Mouse (Mus musculus): ENCODE data around the gene Ugt1a9.
"Not testable (repeated sequence)": the region's sequence is repeated elsewhere in the genome, so short reads cannot be mapped to it uniquely, and the experiment has no call there.

Gene Ugt1a9

DNA sequence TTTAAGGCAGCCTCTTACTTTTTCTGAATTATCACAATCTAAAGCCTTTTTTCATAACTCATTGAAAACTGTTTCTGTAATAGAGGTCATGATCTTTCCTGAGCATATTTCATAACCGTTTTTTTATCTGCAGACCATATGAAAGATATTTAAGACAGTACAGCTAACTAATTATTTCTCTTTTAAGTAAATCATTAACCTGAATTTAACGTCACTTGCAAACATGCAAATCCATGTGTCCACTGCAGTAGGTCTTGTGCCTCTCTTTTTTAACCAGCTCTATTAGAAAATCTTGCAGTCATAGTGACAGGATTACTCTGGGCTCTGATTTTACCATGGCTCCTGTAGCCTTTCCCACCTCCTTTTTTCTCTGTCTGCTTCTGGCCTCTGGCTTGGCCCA is at the start of gene Ugt1a9:
Gene Ugt1a9, plus strand, starts transcription at position 306 of the 400 bp plus-strand sequence.
- no peak for DNase-seq (ENCODE audit: low spot score)

DNA sequence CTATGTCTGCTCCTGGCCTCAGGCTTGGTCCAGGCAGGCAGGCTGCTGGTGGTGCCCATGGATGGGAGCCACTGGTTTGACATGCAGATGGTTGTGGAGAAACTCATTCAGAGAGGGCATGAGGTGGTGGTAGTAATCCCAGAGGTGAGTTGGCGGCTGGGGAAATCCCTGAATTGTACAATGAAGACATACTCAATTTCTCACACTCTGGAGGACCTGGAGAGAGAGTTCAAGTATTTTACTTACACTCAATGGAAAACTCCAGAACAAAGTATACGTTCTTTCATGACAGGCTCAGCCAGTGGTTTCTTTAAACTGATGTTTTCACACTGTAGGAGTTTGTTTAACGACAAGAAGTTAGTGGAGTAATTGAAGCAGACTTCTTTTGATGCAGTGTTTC is 45.4 kb upstream of the Ugt1a9 start:
- not testable (repeated sequence) for DNase-seq (ENCODE audit: low spot score)

DNA sequence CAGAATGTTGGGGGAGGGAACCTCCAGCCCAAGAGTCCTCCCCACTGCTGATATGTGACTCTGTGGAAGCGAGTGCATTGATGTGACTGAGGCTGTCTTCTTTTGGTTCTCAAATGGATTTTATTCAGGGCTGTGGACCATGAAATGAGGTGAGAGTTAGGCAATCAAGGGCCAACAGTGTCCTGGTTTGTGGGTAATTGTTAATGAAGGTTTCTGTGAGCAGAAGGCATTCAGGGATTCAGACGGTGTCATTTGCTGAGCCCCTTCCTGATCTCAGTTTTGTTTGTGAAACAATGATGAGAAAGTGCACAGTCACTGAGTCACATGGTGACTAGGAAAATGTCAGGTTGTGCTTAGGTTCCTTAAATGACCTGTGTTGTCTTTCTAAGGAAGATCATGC is 27.6 kb upstream of the Ugt1a9 start:
- DNase-seq (ENCODE audit: low spot score): not testable (repeated sequence)

DNA sequence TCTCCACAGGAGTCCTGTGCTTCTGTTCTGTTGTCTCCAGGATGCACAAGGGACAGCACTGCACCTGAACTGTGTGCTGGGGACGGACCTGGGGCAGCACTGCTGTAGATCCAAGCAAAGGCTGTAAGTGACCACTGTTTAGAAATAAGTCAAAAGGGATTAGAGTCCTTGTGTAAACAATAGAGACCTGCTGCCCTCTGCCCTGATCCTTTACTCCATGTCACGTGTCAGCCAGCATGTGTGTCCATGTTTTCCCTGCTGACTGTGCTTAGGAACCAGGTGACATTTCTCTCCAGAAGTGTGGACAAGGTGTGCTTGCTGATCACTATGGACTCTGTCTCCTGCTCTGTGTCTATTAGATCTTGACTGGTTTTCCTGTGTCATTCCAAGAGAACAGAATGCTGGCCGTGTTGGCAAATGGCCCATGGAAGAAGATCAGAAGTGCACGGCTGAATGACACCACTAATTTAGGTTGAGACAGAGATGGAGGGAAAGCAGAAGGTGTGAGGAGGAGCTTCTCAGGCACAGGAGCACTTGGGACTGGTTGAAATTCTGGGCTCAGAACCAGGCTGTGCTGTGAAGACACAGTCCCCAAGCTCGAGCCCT is 25.7 kb upstream of the Ugt1a9 start:
- not testable (repeated sequence) for DNase-seq (ENCODE audit: low spot score)

DNA sequence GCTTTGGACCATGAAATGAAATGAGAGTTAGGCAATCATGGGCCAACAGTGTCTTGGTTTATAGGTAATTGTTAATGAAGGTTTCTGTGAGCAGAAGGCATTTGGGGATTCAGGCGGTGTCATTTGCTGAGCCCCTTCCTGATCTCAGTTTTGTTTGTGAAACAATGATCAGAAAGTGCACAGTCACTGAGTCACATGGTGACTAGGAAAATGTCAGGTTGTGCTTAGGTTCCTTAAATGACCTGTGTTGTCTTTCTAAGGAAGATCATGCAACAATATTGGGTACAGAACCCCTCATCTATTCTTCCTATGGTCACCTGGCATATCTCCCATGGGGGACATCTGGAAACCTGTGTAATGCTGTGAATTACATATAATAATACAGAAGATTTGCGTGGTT is 23.2 kb upstream of the Ugt1a9 start:
- DNase-seq (ENCODE audit: low spot score): not testable (repeated sequence)

DNA sequence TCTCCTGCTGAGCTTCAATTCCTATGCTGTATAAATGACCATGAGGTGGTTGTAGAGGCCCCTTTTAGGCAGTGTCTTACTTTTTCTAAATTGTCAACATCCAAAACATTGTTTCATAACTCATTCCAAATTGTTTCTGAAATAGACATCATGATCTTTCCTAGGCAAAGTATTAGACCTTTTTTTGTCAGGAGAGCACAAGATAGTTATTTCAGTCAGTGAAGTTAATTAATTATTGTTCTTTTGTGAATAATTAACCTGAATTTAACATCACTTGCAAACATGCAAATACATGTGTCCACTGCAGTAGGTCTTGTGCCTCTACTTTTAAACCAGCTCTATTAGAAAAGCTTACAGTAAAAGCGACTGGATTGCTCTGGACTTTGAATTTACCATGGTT is 15.5 kb upstream of the Ugt1a9 start, which contains the start of gene Ugt1a10:
Gene Ugt1a10, plus strand, starts transcription at position 301 of the 400 bp plus-strand sequence.
- no peak for DNase-seq (ENCODE audit: low spot score)

DNA sequence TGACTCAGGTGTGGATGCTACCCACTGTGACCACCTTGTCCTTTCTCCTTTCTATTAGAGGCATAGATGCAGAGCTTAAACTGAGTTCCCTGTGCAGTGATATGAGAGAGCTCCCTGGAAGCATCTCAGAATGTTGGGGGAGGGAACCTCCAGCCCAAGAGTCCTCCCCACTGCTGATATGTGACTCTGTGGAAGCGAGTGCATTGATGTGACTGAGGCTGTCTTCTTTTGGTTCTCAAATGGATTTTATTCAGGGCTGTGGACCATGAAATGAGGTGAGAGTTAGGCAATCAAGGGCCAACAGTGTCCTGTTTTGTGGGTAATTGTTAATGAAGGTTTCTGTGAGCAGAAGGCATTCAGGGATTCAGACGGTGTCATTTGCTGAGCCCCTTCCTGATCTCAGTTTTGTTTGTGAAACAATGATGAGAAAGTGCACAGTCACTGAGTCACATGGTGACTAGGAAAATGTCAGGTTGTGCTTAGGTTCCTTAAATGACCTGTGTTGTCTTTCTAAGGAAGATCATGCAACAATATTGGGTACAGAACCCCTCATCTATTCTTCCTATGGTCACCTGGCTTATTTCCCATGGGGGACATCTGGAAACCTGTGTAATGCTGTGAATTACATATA is 4.0 kb upstream of the Ugt1a9 start:
- not testable (repeated sequence) for DNase-seq (ENCODE audit: low spot score)

DNA sequence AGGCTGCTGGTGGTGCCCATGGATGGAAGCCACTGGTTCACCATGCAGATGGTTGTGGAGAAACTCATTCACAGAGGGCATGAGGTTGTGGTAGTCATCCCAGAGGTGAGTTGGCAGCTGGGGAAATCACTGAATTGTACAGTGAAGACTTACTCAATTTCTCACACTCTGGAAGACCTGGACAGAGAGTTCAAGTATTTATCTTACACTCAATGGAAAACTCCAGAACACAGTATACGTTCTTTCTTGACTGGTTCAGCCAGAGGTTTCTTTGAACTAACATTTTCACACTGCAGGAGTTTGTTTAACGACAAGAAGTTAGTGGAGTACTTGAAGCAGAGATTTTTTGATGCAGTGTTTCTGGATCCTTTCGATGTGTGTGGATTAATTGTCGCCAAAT is 302 bp downstream of the Ugt1a9 start:
- no peak for DNase-seq (ENCODE audit: low spot score)

DNA sequence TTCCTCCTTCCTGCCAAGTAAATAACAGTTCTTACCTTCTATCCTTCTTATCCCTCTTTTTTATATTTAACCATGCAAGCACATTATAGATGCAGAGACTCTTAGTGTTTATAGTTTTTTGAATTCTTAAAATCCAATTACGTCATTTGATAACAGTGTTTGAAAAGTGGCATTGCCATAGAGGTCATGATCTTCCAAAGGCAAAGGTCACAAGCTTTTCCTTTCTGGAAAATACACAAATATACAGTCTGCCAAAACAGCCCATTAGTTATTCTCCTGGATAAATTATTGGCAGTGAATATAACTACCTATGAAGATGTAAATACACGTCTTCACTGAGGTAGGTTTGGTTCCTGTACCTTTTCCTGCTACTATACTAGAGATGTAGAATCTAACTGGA is 3.9 kb downstream of the Ugt1a9 start:
- DNase-seq (ENCODE audit: low spot score): no peak

DNA sequence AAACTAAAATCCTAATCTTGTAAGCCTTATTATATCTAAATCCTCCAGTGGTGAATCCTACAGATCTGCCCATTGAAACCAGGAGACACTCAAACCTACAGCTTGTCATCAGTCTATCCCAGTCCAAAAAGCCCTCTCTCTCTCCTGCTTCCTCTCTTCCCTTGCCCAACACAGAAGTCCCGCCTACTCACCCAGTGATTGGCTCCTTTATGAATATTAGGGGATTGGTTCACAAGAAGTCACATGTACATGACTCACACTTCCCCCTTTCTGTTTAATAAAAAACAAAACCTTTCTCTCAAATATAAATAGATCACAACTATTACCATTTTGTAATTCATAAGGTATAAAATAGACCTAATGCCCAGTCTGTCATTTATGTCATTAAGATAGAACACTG is 6.5 kb downstream of the Ugt1a9 start:
- no peak for DNase-seq (ENCODE audit: low spot score)

DNA sequence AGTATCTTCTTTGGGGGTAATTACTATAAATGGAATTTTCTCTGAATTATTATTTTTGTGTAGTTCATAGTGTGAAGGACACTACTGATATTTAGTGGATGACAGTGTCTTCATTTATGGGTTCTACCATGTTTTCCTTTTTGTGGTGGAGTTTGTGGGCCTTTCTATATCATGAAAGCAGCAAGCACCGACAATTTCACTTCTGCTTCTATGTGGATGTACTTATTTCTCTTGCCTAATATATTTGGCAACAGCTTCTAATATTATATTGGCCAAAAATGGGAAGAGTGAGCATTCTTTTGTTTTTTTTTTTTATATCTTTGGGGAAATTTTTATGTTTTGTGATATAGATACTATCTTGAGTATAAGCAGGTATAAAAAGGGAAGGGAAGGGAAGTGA is 11.1 kb downstream of the Ugt1a9 start:
- DNase-seq (ENCODE audit: low spot score): no peak

DNA sequence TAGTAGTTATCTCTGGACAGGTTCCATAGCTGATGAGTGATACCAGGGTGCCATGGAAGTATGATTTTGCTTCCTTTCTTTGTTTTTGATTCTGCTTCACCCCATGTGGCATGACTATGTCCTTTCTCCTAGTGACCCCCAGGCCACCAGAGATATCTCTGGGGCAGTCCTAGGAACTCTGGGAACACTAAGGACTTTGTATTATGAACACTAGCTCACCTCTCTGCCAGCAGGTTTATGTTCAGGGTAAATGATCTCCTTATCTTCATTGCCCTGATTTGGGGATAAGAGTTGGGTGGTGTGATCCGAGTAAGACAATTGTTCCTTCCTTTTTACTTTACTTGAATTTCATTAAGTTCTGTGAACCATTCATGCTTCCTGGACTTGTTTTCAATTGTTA is 15.5 kb downstream of the Ugt1a9 start:
- DNase-seq (ENCODE audit: low spot score): no peak

DNA sequence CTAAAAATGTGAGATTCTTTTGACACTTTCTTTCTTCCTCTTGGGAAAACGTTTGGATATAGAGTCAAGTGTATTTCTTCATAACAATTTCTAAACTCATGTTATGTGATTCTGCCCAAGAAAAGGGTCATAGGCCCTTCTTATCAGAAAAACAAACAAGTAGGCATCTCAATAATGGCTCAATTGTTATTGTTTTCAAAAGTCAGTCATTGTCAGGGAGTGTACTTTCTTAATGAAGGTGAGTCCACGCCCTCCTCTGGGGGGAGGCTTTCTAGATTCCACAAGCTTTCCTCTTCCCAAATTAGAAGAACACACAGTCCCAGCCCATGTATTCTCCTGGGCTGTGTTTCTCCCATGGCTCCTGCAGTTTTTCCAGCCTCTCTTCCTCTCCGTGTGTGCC is 16.9 kb downstream of the Ugt1a9 start, which contains the start of gene Ugt1a8:
Gene Ugt1a8, plus strand, starts transcription at position 301 of the 400 bp plus-strand sequence.
- DNase-seq (ENCODE audit: low spot score): no peak

DNA sequence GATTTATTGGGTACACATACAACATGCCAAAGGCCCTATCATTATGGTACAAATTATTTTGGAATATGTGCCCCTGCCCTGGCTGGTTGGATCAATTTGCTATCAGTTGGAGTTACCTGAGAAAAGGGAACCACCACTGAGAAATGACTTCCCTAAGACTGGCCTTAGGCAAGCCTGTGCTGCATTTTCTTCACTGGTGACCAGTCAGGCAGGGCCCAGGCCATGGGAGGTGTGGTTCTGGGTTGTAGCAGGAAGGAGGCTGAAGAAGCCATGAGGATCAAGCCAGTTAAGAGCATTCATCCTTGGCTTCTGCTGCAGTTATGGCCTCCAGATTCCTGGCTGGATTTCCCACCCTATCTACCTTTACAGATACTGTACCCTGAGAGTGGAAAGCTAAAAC is 21.7 kb downstream of the Ugt1a9 start:
- no peak for DNase-seq (ENCODE audit: low spot score)

DNA sequence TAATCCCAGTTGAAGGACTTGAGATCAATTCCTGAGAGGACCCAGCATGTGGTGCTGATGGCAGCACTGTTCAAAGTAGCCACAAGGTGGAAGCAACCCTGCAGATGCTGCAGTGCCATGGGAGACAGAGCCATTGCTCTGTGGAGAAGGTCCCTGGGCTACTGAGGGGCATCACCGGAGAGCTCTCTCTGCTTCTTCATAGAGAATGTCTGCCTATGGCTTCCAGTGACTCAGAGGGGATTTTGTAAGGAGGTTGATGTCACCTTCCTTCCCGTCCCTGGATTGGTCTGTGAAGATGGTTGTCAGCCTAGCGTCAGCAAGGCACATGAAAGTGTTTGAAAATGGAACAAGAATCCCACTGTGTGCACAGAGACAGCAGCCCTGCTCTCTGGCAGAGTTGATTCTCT is 23.7 kb downstream of the Ugt1a9 start:
- peak; percentile 6 for DNase-seq (ENCODE audit: low spot score)

DNA sequence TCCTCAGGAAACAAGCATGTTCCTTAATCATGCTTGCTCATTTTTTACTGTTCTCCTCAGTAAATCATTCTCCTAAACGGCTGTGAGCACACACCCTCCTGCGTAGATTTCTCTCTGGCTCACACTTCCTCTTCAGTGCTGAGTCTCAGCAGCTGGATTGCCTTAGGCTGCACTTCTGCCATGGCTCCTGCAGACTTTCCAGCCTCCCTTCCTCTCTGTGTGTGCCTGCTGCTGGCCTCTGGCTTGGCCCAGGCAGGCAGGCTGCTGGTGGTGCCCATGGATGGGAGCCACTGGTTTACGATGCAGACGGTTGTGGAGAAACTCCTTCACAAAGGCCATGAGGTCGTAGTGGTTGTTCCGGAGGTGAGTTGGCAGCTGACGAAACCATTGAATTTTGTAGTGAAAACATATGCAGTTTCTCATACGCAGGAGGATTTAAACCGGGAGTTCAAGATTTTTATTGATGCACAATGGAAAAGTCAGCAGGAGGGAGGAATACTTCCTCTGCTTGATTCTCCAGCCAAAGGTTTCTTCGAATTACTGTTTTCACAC is 24.4 kb downstream of the Ugt1a9 start, which contains the start of gene Ugt1a7c:
Gene Ugt1a7c, plus strand, starts transcription at position 122 of the 552 bp plus-strand sequence.
- peak; percentile 16 for DNase-seq (ENCODE audit: low spot score)

DNA sequence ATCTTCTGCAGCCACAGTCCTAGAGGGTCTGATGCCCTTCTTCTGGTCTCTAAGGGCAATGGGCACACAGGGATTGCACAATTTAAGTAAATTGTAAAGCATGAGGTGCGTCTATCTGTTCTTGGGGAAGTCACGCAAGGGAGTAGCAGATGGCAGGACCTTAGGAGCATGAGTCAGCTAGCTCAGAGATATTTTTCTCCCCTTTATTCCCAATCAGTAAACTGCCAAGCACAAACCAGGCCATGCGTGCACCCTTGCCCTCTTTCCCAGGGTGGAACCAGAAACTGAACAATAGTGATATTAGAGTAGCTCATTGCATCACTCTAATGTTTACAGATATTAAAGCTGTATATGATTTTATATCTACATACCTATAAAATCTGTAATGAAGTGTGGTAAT is 27.9 kb downstream of the Ugt1a9 start:
- DNase-seq (ENCODE audit: low spot score): not testable (repeated sequence)

DNA sequence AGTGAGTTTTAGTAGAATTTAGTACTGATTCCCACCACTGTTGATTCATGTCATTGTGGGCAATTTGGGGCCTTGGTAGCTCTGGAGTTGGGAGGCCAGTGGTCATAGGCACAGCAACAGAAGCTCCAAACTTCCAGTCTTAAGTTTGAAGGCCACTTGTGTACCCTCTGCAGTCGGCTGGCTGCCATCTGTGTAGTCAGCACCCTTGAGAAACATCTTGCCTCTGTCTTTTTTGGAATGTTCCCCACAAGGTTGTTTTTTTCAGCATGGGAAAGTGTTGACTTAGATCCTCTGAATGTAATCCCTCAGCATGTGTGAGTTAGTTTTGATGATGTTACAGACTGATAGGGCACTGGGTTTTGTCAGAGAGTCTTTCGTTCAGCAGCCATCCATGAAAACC is 29.1 kb downstream of the Ugt1a9 start:
- not testable (repeated sequence) for DNase-seq (ENCODE audit: low spot score)

DNA sequence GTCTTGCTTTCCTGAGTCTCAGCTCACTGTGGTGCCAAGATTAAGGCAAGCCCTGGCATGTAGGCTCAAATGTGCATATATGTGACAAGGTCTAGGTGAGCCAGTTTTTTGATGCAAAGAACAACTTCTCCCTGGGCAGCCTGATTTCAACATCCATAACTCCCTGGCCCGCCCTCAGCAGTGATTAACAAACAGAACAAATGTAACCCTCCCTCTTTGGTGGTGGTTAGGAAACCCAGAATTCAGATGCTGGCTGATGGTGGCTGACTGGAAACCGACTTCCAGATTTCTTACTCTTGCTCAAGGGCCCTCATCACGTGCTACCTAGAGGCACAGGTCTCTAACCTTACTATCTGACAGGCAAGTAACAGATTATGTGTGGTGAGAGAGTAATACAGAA is 32.4 kb downstream of the Ugt1a9 start, which contains the start of gene Ugt1a6b:
Gene Ugt1a6b, plus strand, starts transcription at position 234 of the 400 bp plus-strand sequence.
- DNase-seq (ENCODE audit: low spot score): not testable (repeated sequence)

DNA sequence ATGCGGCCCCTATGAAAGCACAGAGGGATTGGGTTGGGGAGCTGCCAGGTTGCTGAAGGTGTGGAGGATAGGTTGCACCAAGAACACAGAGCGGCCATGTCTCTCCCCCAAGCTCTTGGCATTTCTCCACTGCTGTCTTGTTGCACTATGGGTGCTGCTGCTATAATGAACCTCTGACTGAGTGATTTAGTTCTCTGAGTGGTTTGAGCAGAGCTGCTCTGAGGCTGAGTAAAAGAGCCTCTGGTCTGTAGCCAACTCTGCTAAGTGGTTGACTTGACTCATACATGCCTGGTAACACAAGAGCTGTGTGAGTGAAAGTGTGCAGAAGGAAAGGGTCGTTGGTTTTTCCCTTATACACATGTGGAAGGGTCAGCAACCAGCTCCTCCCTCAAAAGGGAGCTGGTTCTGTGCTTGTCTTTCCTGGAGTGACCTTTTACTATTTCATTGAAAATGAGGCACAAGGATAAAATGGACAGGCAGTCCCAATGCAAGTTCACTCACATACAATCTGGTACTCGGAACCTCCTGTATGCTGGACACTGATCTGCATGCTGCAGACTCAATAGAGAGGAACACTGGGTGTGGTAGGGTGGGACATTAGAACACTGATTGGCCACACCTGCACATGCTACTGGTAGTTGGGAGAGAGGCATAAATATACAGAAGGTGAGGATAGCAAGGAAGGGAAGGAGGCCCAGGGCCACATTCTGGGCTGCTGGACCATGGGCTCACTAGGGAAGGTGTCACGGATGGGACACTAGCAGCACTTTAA is 33.3 kb downstream of the Ugt1a9 start:
- not testable (repeated sequence) for DNase-seq (ENCODE audit: low spot score)

DNA sequence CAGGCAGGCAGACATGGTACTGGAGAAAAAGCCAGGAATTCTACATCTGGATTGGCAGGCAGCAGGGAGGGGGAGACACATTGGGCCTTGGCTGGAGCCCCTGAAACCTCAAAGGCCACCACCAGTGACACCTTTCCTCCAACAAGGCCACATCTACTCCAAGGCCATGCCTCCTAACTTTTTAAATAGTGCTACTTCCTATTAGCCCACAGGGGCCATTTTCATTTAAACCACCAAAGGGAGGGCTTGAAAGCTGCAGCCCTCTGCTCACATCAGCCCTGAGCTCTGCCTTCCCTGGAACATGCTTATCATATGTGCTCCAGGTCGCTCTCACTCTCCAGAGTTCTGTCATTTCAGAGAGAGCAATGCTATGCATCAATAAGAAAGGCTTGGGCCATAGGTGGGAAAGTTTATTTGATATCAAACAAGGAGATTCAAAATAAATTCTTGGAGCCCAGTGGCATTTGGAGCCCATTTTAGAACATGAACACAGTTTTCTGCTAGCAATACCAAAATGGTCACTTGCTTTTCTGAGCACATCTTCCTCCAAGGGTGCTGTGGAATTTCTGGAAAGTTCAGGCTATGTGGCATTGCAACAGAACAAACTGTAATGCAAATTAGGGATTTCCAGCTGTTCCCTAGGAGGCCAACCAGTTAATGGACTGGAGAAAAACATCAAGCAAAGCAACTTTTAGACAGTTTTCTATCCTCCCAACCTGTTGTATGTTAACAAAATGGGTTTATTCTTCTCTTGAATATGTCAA is 34.2 kb downstream of the Ugt1a9 start:
- no peak for DNase-seq (ENCODE audit: low spot score)

DNA sequence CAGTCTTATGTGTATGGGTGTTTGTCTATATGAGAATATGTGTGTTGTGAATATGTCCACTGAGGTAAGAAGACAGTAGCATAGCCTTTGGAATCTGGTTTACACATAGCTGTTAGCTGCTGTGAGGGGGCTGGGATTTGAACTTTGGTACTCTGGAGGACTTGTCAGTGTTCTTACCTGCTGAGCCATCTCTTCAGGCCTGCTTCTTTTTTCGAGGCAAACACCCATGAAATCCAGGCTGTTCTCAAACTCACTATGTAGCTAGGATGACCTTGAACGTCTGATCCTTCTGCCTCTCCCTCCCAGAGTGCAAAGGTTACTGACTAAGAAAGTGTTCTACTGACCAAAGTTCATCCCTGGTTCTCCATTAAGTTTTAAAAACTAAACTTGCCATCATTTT is 35.1 kb downstream of the Ugt1a9 start:
- DNase-seq (ENCODE audit: low spot score): no peak
